Mouse (Mus musculus) cerebellum, adult 2 months (tissue): ENCODE measurements around the gene Hsd11b1.

Source experiments
- CTCF ChIP-seq: fragments of 200-500 bp; IDR thresholded peaks from 2 replicates; pipeline ENCODE4 v1.5.1; 2011; ENCODE audit warnings: low read depth, mild to moderate bottlenecking, control low read depth, low read length, moderate library complexity, borderline replicate concordance; ENCODE audit not compliant: insufficient read depth
- POLR2A ChIP-seq: fragments of 200-500 bp; IDR thresholded peaks from 2 replicates; pipeline ENCODE4 v1.6.1; 2011; ENCODE audit warnings: low read length, control low read depth, borderline replicate concordance; ENCODE audit not compliant: insufficient read depth

- TF ChIP-seq CTCF, result no peak
- TF ChIP-seq POLR2A, result no peak
Observed at GRCm38 (mm10) chr1:193181104-193181503, 82.8 kb downstream of the Hsd11b1 start.
